Mouse (Mus musculus) midbrain, embryonic 16.5 days (tissue): ENCODE measurements around the gene Fxr2. TPM values are rescaled to one million over a fixed set of nuclear protein-coding genes. Genes with fewer than 3 reads are reported as not detected.

ENCODE experiments used
- ATAC-seq: fragments of 200-750 bp; cut with Nextera tagmentation; 2 replicates; pipeline ENCODE4 v1.8.0; 2017; ENCODE audit warnings: moderate TSS enrichment
- H3K27ac ChIP-seq: fragments of 300-500 bp; sonication (generic); 2 replicates; pipeline ENCODE4 v1.5.1; 2014; ENCODE audit warnings: mild to moderate bottlenecking, low read length, mixed read lengths
- H3K27me3 ChIP-seq: fragments of 300-500 bp; sonication (generic); 2 replicates; pipeline ENCODE4 v1.6.1; 2014; ENCODE audit warnings: low read depth, low read length, mixed read lengths; ENCODE audit not compliant: control insufficient read depth, insufficient read depth
- H3K36me3 ChIP-seq: fragments of 300-500 bp; sonication (generic); 2 replicates; pipeline ENCODE4 v1.6.1; 2014; ENCODE audit warnings: mild to moderate bottlenecking, low read length, moderate library complexity, mixed read lengths; ENCODE audit not compliant: control insufficient read depth, insufficient read depth
- H3K4me1 ChIP-seq: fragments of 300-500 bp; sonication (generic); 2 replicates; pipeline ENCODE4 v1.6.1; 2014; ENCODE audit warnings: mild to moderate bottlenecking, low read length, mixed read lengths; ENCODE audit not compliant: control insufficient read depth, insufficient read depth
- H3K4me2 ChIP-seq: fragments of 300-500 bp; sonication (generic); 2 replicates; pipeline ENCODE4 v1.6.1; 2014; ENCODE audit warnings: mild to moderate bottlenecking, low read length, mixed read lengths
- H3K4me3 ChIP-seq: fragments of 300-500 bp; sonication (generic); 2 replicates; pipeline ENCODE4 v1.5.1; 2014; ENCODE audit warnings: low read depth, mild to moderate bottlenecking, low read length, moderate library complexity, mixed read lengths
- H3K9ac ChIP-seq: fragments of 300-500 bp; sonication (generic); 2 replicates; pipeline ENCODE4 v1.6.1; 2014; ENCODE audit warnings: low read depth, low read length, mixed read lengths
- H3K9me3 ChIP-seq: fragments of 300-500 bp; sonication (generic); replicated peaks from 2 replicates; pipeline ENCODE4 v1.6.1; 2014; ENCODE audit warnings: mild to moderate bottlenecking, low read length, mixed read lengths; ENCODE audit not compliant: control insufficient read depth, poor library complexity, severe bottlenecking
- WGBS: fragments of 180-500 bp; shearing (Covaris S2); extraction: QIAGEN DNeasy Blood & Tissue Kit; methylation state at CpG from one replicate; pipeline ENCODE4 v1.1.7; 2014; 5-methylcytosine and 5-hydroxymethylcytosine counted together
- polyA plus RNA-seq: library from polyadenylated mRNA; unstranded; fragments of >200 nt; fragmentation: Nextera tagmentation; extraction: Ambion mirVana; gene quantifications from 2 replicates; pipeline ENCODE4 v1.2.1, GENCODE M21; 2015

Fxr2 gene
- polyA plus RNA-seq, 1 experiment from 2014 or later: 33.3 TPM

GRCm38 (mm10) chr11:69633128-69633866 is 507 bp downstream of the Fxr2 start:
- peak overlapping the region; percentile 99 for H3K9ac ChIP-seq
- no peaks in the 10 kb centered on the region for H3K9me3 ChIP-seq
- peak overlapping the region; percentile 87 for H3K4me2 ChIP-seq
- WGBS: under 1% methylated on average over 36 of the region's 50 CpGs
- peak overlapping the region; percentile 79 for H3K4me3 ChIP-seq
- peak; percentile 40 for ATAC-seq
- no peaks in the 10 kb centered on the region for H3K27me3 ChIP-seq
- peak overlapping the region; percentile 93 for H3K27ac ChIP-seq
- H3K36me3 ChIP-seq: 0 out of 2 replicates have a peak, but pooled peaks cover 3% of the 10 kb centered on the region
- peaks cover 33% of the 10 kb centered on the region for H3K4me1 ChIP-seq

- H3K27ac ChIP-seq: no peak overlapping the region
- WGBS: 83% methylated on average over 3 of the region's 3 CpGs
- H3K4me2 ChIP-seq: peak overlapping the region; percentile 24
- no peaks in the 10 kb centered on the region for H3K27me3 ChIP-seq
- ATAC-seq: no peak
- 0 out of 2 replicates have a peak, but pooled peaks cover 9% of the 10 kb centered on the region for H3K36me3 ChIP-seq
- no peak overlapping the region for H3K4me3 ChIP-seq
- peaks cover 33% of the 10 kb centered on the region for H3K4me1 ChIP-seq
- 0 out of 2 replicates have a peak overlapping the region, but pooled peaks have one; percentile 4 for H3K9ac ChIP-seq
- no peaks in the 10 kb centered on the region for H3K9me3 ChIP-seq
Measured at GRCm38 (mm10) chr11:69635471-69635870, 2.7 kb downstream of the Fxr2 start.

- Histone ChIP-seq H3K4me1 (no peaks in the 10 kb centered on the region), H3K9me3 (no peaks in the 10 kb centered on the region), H3K27me3 (no peaks in the 10 kb centered on the region), H3K27ac (no peak overlapping the region), H3K4me2 (no peak overlapping the region), H3K4me3 (no peak overlapping the region), H3K36me3 (peaks cover 34% of the 10 kb centered on the region), H3K9ac (no peak overlapping the region)
- 93% methylated on average over 5 of the region's 5 CpGs for WGBS
- ATAC-seq: no peak
Measured at GRCm38 (mm10) chr11:69645860-69646259, 13.1 kb downstream of the Fxr2 start.

- H3K27me3 ChIP-seq: no peaks in the 10 kb centered on the region
- ATAC-seq: no peak
- H3K9me3 ChIP-seq: no peaks in the 10 kb centered on the region
- H3K9ac ChIP-seq: no peak overlapping the region
- H3K36me3 ChIP-seq: peaks cover 43% of the 10 kb centered on the region
- peaks cover 4% of the 10 kb centered on the region; the same call in 1 of the 2 replicates for H3K4me1 ChIP-seq
- 44% methylated on average over 5 of the region's 5 CpGs for WGBS
- no peak overlapping the region for H3K27ac ChIP-seq
- no peak overlapping the region for H3K4me2 ChIP-seq
- H3K4me3 ChIP-seq: no peak overlapping the region
Measured at GRCm38 (mm10) chr11:69653399-69653798, 20.6 kb downstream of the Fxr2 start.

GRCm38 (mm10) chr11:69654760-69655159 is 22.0 kb downstream of the Fxr2 start:
- Histone ChIP-seq H3K9me3 (no peaks in the 10 kb centered on the region), H3K27ac (no peak overlapping the region), H3K4me2 (no peak overlapping the region), H3K4me1 (peaks cover 4% of the 10 kb centered on the region; the same call in 1 of the 2 replicates), H3K4me3 (no peak overlapping the region), H3K27me3 (no peaks in the 10 kb centered on the region), H3K36me3 (peaks cover 43% of the 10 kb centered on the region), H3K9ac (no peak overlapping the region)
- WGBS: 50% methylated on average over 9 of the region's 9 CpGs
- no peak for ATAC-seq

GRCm38 (mm10) chr11:69655264-69656064 is 22.7 kb downstream of the Fxr2 start, which contains the start of gene Sox15:
Sox15 (plus strand) TSS chr11:69655314.
- no peaks in the 10 kb centered on the region for H3K27me3 ChIP-seq
- H3K36me3 ChIP-seq: peaks cover 37% of the 10 kb centered on the region
- 0 out of 2 replicates have a peak within 1 kb of the TSS, but pooled peaks have one; percentile 20 for H3K9ac ChIP-seq
- peaks cover 6% of the 10 kb centered on the region; the same call in 1 of the 2 replicates for H3K4me1 ChIP-seq
- peak; percentile 52; the same call in 1 of the 2 replicates for ATAC-seq
- H3K9me3 ChIP-seq: no peaks in the 10 kb centered on the region
- WGBS: 23% methylated on average over 34 of the region's 34 CpGs
- H3K4me3 ChIP-seq: no peak within 1 kb of the TSS; the same call in 1 of the 2 replicates
- H3K27ac ChIP-seq: no peak within 1 kb of the TSS
- H3K4me2 ChIP-seq: no peak within 1 kb of the TSS

GRCm38 (mm10) chr11:69656065-69656455 is 23.3 kb downstream of the Fxr2 start:
- Histone ChIP-seq H3K4me2 (no peak overlapping the region), H3K27ac (no peak overlapping the region), H3K9ac (no peak overlapping the region), H3K36me3 (peaks cover 31% of the 10 kb centered on the region), H3K27me3 (no peaks in the 10 kb centered on the region), H3K9me3 (no peaks in the 10 kb centered on the region), H3K4me3 (no peak overlapping the region), H3K4me1 (peaks cover 8% of the 10 kb centered on the region; the same call in 1 of the 2 replicates)
- WGBS: 84% methylated on average over 5 of the region's 5 CpGs
- no peak for ATAC-seq

GRCm38 (mm10) chr11:69656617-69657461 is 24.0 kb downstream of the Fxr2 start:
- H3K9ac ChIP-seq: no peak overlapping the region
- no peak overlapping the region for H3K4me2 ChIP-seq
- peaks cover 15% of the 10 kb centered on the region for H3K4me1 ChIP-seq
- peaks cover 24% of the 10 kb centered on the region for H3K36me3 ChIP-seq
- no peaks in the 10 kb centered on the region for H3K27me3 ChIP-seq
- H3K9me3 ChIP-seq: no peaks in the 10 kb centered on the region
- no peak for ATAC-seq
- H3K4me3 ChIP-seq: no peak overlapping the region
- H3K27ac ChIP-seq: no peak overlapping the region
- WGBS: 81% methylated on average over 10 of the region's 10 CpGs
